ENCODE assay signal across 8 mouse cellular contexts in the genomic region with DNA sequence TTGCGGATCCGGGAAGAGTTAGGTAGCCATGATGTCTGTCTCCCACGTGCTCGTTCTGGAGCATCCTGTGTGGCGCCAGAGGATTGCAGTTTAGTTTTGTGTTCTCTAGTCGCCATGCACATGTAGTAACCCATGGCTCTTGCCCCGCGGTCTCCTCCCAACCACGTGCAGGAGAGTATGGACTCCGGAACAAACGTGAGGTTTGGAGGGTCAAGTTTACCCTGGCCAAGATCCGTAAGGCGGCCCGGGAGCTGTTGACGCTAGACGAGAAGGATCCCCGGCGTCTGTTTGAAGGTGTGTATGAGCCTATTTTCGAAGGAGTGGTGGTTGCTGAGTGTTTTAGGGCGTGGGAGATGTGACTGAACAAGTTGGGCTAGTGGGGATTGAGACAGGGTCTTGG. TPM values are rescaled to one million over a fixed set of nuclear protein-coding genes. Genes with fewer than 3 reads are reported as not detected.
DNase-seq lines count a peak whose midpoint lies in the region; ATAC-seq and TF ChIP-seq lines count a peak whose summit lies in the region.

No protein-coding gene starts in this region.

- H3K27ac ChIP-seq in kidney, postnatal 0 days = peak overlapping the region; percentile 94
- H3K27ac ChIP-seq in embryonic facial prominence, embryonic 10.5 days (replicated peaks) = peak overlapping the region; percentile 96
- H3K27ac ChIP-seq in intestine, embryonic 15.5 days = peak overlapping the region; percentile 91
- peak overlapping the region; percentile 97 for H3K27ac ChIP-seq in midbrain, embryonic 16.5 days (ENCODE audit: low read length)

- peaks cover 11% of the 10 kb centered on the region; the same call in 1 of the 2 replicates for H3K4me1 ChIP-seq in kidney, postnatal 0 days (replicated peaks; ENCODE audit: insufficient read depth, low read length)
- peaks cover 13% of the 10 kb centered on the region for H3K4me1 ChIP-seq in embryonic facial prominence, embryonic 10.5 days
- peaks cover 9% of the 10 kb centered on the region for H3K4me1 ChIP-seq in intestine, embryonic 15.5 days (replicated peaks)
- peaks cover 25% of the 10 kb centered on the region for H3K4me1 ChIP-seq in midbrain, embryonic 16.5 days (ENCODE audit: control insufficient read depth, insufficient read depth, low read length)

- H3K9ac ChIP-seq in kidney, postnatal 0 days (ENCODE audit: low read depth, low read length) = peak overlapping the region; percentile 76
- peak overlapping the region; percentile 72 for H3K9ac ChIP-seq in intestine, embryonic 15.5 days
- peak overlapping the region; percentile 81 for H3K9ac ChIP-seq in midbrain, embryonic 16.5 days (ENCODE audit: low read depth, low read length)

- peak overlapping the region; percentile 59 for H3K4me2 ChIP-seq in kidney, postnatal 0 days (ENCODE audit: low read length)
- H3K4me2 ChIP-seq in intestine, embryonic 15.5 days (replicated peaks) = peak overlapping the region; percentile 52
- peak overlapping the region; percentile 89 for H3K4me2 ChIP-seq in midbrain, embryonic 16.5 days (ENCODE audit: low read length)

- H3K36me3 ChIP-seq in kidney, postnatal 0 days (ENCODE audit: insufficient read depth, low read length) = peaks cover 23% of the 10 kb centered on the region
- peaks cover 66% of the 10 kb centered on the region for H3K36me3 ChIP-seq in embryonic facial prominence, embryonic 10.5 days (replicated peaks)
- peaks cover 13% of the 10 kb centered on the region for H3K36me3 ChIP-seq in intestine, embryonic 15.5 days
- peaks cover 19% of the 10 kb centered on the region for H3K36me3 ChIP-seq in midbrain, embryonic 16.5 days (ENCODE audit: control insufficient read depth, insufficient read depth, low read length)

- peak overlapping the region; percentile 68 for H3K4me3 ChIP-seq in kidney, postnatal 0 days (replicated peaks; ENCODE audit: low read depth, low read length)
- peak overlapping the region; percentile 87 for H3K4me3 ChIP-seq in embryonic facial prominence, embryonic 10.5 days
- peak overlapping the region; percentile 69 for H3K4me3 ChIP-seq in intestine, embryonic 15.5 days (replicated peaks)
- peak overlapping the region; percentile 83 for H3K4me3 ChIP-seq in midbrain, embryonic 16.5 days (ENCODE audit: low read depth, low read length)

- H3K9me3 ChIP-seq in kidney, postnatal 0 days (replicated peaks; ENCODE audit: low read length) = no peaks in the 10 kb centered on the region
- H3K9me3 ChIP-seq in embryonic facial prominence, embryonic 10.5 days = no peaks in the 10 kb centered on the region
- H3K9me3 ChIP-seq in intestine, embryonic 15.5 days = no peaks in the 10 kb centered on the region
- no peaks in the 10 kb centered on the region for H3K9me3 ChIP-seq in midbrain, embryonic 16.5 days (replicated peaks; ENCODE audit: control insufficient read depth, low read length, poor library complexity, severe bottlenecking)

- no peaks in the 10 kb centered on the region for H3K27me3 ChIP-seq in kidney, postnatal 0 days (ENCODE audit: insufficient read depth, low read length)
- H3K27me3 ChIP-seq in embryonic facial prominence, embryonic 10.5 days (replicated peaks; ENCODE audit: low read depth, poor library complexity, severe bottlenecking) = no peaks in the 10 kb centered on the region
- H3K27me3 ChIP-seq in intestine, embryonic 15.5 days (replicated peaks) = no peaks in the 10 kb centered on the region
- no peaks in the 10 kb centered on the region for H3K27me3 ChIP-seq in midbrain, embryonic 16.5 days (ENCODE audit: control insufficient read depth, insufficient read depth, low read depth, low read length)

- under 1% methylated on average over 20 of the region's 20 CpGs for WGBS in kidney, postnatal 0 days
- WGBS in embryonic facial prominence, embryonic 10.5 days = under 1% methylated on average over 20 of the region's 20 CpGs
- 3% methylated on average over 20 of the region's 20 CpGs for WGBS in intestine, embryonic 15.5 days
- WGBS in midbrain, embryonic 16.5 days = under 1% methylated on average over 20 of the region's 20 CpGs

- TF ChIP-seq CTCF in kidney, postnatal 0 days (IDR thresholded peaks at IDR 0.05; ENCODE audit: low read depth) = no peak

- ATAC-seq in kidney, postnatal 0 days (replicated peaks; ENCODE audit: low FRiP score, low read depth) = peak; percentile 47
- no peak; the same call in 1 of the 2 replicates for ATAC-seq in intestine, embryonic 15.5 days
- ATAC-seq in midbrain, embryonic 16.5 days = peak; percentile 71

- no peak for DNase-seq in kidney, postnatal 0 days (ENCODE audit: low spot score)
- DNase-seq in kidney, adult 9 months = no peak
- DNase-seq in embryonic facial prominence, embryonic 10.5 days (ENCODE audit: low spot score) = no peak
- no peak for DNase-seq in cerebellum, postnatal 25 days
- no peak for DNase-seq in frontal cortex, postnatal 25 days (ENCODE audit: low spot score in 2 of 2)
- no peak for DNase-seq in kidney, adult 8-10 months

RNA-seq across cellular contexts. Expression of gene Rps9, which starts 0.7 kb away (rescaled TPM):
- 1,586 and 1,624 TPM in 2 replicates for polyA plus RNA-seq in kidney, postnatal 0 days (2015; fragmentation: Nextera tagmentation; extraction: Ambion mirVana)
- polyA plus RNA-seq in embryonic facial prominence, embryonic 10.5 days (2016; fragmentation: Nextera tagmentation; extraction: Ambion mirVana) = 1,397 and 1,414 TPM in 2 replicates
- polyA plus RNA-seq in intestine, embryonic 15.5 days (2015; fragmentation: Nextera tagmentation; extraction: Ambion mirVana) = 1,501 and 1,565 TPM in 2 replicates
- 646 and 689 TPM in 2 replicates for polyA plus RNA-seq in midbrain, embryonic 16.5 days (2015; fragmentation: Nextera tagmentation; extraction: Ambion mirVana)

RNA-seq across cellular contexts. Expression of gene Mboat7, which starts 11.2 kb away (rescaled TPM):
- 55.2 and 60.0 TPM in 2 replicates for polyA plus RNA-seq in kidney, postnatal 0 days (2015; fragmentation: Nextera tagmentation; extraction: Ambion mirVana)
- 39.3 and 40.4 TPM in 2 replicates for polyA plus RNA-seq in embryonic facial prominence, embryonic 10.5 days (2016; fragmentation: Nextera tagmentation; extraction: Ambion mirVana)
- 55.3 and 57.2 TPM in 2 replicates for polyA plus RNA-seq in intestine, embryonic 15.5 days (2015; fragmentation: Nextera tagmentation; extraction: Ambion mirVana)
- polyA plus RNA-seq in midbrain, embryonic 16.5 days (2015; fragmentation: Nextera tagmentation; extraction: Ambion mirVana) = 102 and 118 TPM in 2 replicates

RNA-seq across cellular contexts. Expression of gene Tsen34, which starts 11.8 kb away (rescaled TPM):
- 228 and 235 TPM in 2 replicates for polyA plus RNA-seq in kidney, postnatal 0 days (2015; fragmentation: Nextera tagmentation; extraction: Ambion mirVana)
- polyA plus RNA-seq in embryonic facial prominence, embryonic 10.5 days (2016; fragmentation: Nextera tagmentation; extraction: Ambion mirVana) = 301 and 306 TPM in 2 replicates
- polyA plus RNA-seq in intestine, embryonic 15.5 days (2015; fragmentation: Nextera tagmentation; extraction: Ambion mirVana) = 230 and 235 TPM in 2 replicates
- polyA plus RNA-seq in midbrain, embryonic 16.5 days (2015; fragmentation: Nextera tagmentation; extraction: Ambion mirVana) = 262 and 285 TPM in 2 replicates

RNA-seq across cellular contexts. Expression of gene Pirb, which starts 15.7 kb away (rescaled TPM):
- polyA plus RNA-seq in kidney, postnatal 0 days (2015; fragmentation: Nextera tagmentation; extraction: Ambion mirVana) = 1.3 and 1.4 TPM in 2 replicates
- 0.10 and 0.21 TPM in 2 replicates for polyA plus RNA-seq in embryonic facial prominence, embryonic 10.5 days (2016; fragmentation: Nextera tagmentation; extraction: Ambion mirVana)
- polyA plus RNA-seq in intestine, embryonic 15.5 days (2015; fragmentation: Nextera tagmentation; extraction: Ambion mirVana) = 1.0 and 1.1 TPM in 2 replicates
- polyA plus RNA-seq in midbrain, embryonic 16.5 days (2015; fragmentation: Nextera tagmentation; extraction: Ambion mirVana) = 0.23 and 0.31 TPM in 2 replicates

RNA-seq across cellular contexts. Expression of gene Tmc4, which starts 27.1 kb away (rescaled TPM):
- 27.9 and 28.1 TPM in 2 replicates for polyA plus RNA-seq in kidney, postnatal 0 days (2015; fragmentation: Nextera tagmentation; extraction: Ambion mirVana)
- 5.7 and 6.8 TPM in 2 replicates for polyA plus RNA-seq in embryonic facial prominence, embryonic 10.5 days (2016; fragmentation: Nextera tagmentation; extraction: Ambion mirVana)
- 73.4 and 82.6 TPM in 2 replicates for polyA plus RNA-seq in intestine, embryonic 15.5 days (2015; fragmentation: Nextera tagmentation; extraction: Ambion mirVana)
- 4.5 and 4.9 TPM in 2 replicates for polyA plus RNA-seq in midbrain, embryonic 16.5 days (2015; fragmentation: Nextera tagmentation; extraction: Ambion mirVana)
